In the genomic region with DNA sequence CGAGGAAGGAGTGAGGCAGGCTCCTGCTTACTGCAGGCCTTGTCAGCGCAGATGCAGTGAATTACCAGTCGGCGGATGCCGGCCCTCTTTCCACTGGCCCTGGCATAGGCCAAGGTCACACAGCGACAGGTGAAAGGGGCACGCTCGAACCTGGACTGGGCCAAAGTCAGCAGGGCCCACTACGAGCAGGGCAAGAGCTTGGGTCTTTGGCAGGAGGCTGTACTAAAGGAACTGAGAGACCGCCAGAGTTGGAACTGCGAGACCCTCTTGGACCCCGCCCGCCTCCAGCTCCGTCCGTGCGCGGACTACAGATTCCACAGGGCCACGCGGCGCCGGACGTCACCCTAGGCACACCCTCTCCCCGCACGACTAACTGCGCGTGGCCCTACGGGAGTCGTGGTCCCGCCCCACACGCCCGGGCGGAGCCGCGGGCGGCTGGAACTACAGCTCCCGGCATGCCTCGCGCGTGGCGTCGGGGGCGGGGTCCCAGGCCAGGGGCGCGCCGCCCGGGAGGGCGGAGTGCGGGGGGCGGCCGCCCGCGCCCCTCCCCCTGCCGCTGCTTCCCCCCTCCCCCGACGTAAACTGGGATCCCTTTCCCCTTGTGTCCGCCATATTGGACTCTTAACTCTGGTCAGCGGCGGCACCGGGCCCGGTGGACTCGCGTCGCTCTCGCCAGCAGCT, we compare ENCODE assay signal across 8 mouse cellular contexts. TPM values are rescaled to one million over a fixed set of nuclear protein-coding genes. Genes with fewer than 3 reads are reported as not detected.
DNase-seq lines count a peak whose midpoint lies in the region; ATAC-seq and TF ChIP-seq lines count a peak whose summit lies in the region.

Gene Fam193a, plus strand, starts transcription at position 593 of the 681 bp plus-strand sequence.

- H3K9ac ChIP-seq in ES-E14 (ENCODE audit: insufficient read depth, low read depth, low read length, poor library complexity, severe bottlenecking): peak within 1 kb of the TSS; percentile 90
- H3K9ac ChIP-seq in forebrain, embryonic 15.5 days (replicated peaks): peak within 1 kb of the TSS; percentile 93

- H3K4me2 ChIP-seq in forebrain, embryonic 15.5 days (replicated peaks): peak within 1 kb of the TSS; percentile 64

- TF ChIP-seq POLR2A in lung, adult 2 months (IDR thresholded peaks at IDR 0.05; ENCODE audit: borderline replicate concordance, extremely low read depth, low read depth, low read length): peak; percentile 74; the same call in 1 of the 2 replicates

- intact Hi-C loops in heart, postnatal 25 days (cut with DNase I): loop anchor here (2.0 to 5.0 kb wide), 3 partner anchors 31 to 288 kb away; no protein-coding TSS in a partner anchor

- H3K27me3 ChIP-seq in forebrain, embryonic 15.5 days: no peaks in the 10 kb centered on the region

- H3K27ac ChIP-seq in ES-E14 (ENCODE audit: insufficient read depth, low read depth, low read length, poor library complexity, severe bottlenecking): peak within 1 kb of the TSS; percentile 67; the same call in 1 of the 2 replicates
- peak within 1 kb of the TSS; percentile 87 for H3K27ac ChIP-seq in forebrain, embryonic 15.5 days (replicated peaks)

- TF ChIP-seq CTCF in lung, adult 2 months (IDR thresholded peaks at IDR 0.05; ENCODE audit: insufficient read depth, low read length): no peak

- H3K9me3 ChIP-seq in ES-E14 (ENCODE audit: control insufficient read depth, insufficient read depth, low read depth, low read length): no peaks in the 10 kb centered on the region
- no peaks in the 10 kb centered on the region for H3K9me3 ChIP-seq in forebrain, embryonic 15.5 days

- peak within 1 kb of the TSS; percentile 70 to 97 for H3K4me3 ChIP-seq in ES-E14 (ENCODE audit: insufficient read depth in 1 of 2, low read depth in 1 of 2, low read length in 2 of 2, poor library complexity in 1 of 2, severe bottlenecking in 1 of 2)
- H3K4me3 ChIP-seq in forebrain, embryonic 15.5 days: peak within 1 kb of the TSS; percentile 96
- H3K4me3 ChIP-seq in lung, adult 2 months (replicated peaks; ENCODE audit: extremely low read depth, low read depth, low read length): peak within 1 kb of the TSS; percentile 98

- no peaks in the 10 kb centered on the region for H3K4me1 ChIP-seq in ES-E14 (ENCODE audit: control insufficient read depth in 2 of 2, insufficient read depth in 2 of 2, low read length in 2 of 2, poor library complexity in 1 of 2)
- peaks cover 24% of the 10 kb centered on the region for H3K4me1 ChIP-seq in forebrain, embryonic 15.5 days
- H3K4me1 ChIP-seq in lung, adult 2 months (ENCODE audit: control insufficient read depth, insufficient read depth, low read length): peaks cover 11% of the 10 kb centered on the region

- WGBS in forebrain, embryonic 15.5 days: under 1% methylated on average over 54 of the region's 64 CpGs
- WGBS in lung, adult 2 months: under 1% methylated on average over 62 of the region's 64 CpGs

- DNase-seq in ES-E14 (ENCODE audit: low read depth, low spot score): peak; percentile 83
- DNase-seq in cerebellum, adult 11-12 months: peak; percentile 98
- peak; percentile 94 for DNase-seq in heart, postnatal 25 days (ENCODE audit: low spot score)
- DNase-seq in layer of hippocampus, adult 18-20 months (ENCODE audit: low spot score in 2 of 2): peak; percentile 97 to 98
- peak; percentile 97 for DNase-seq in lung, adult 2 months
- DNase-seq in thymus, adult 18-20 months: peak; percentile 95

- peak; percentile 100 for ATAC-seq in forebrain, embryonic 15.5 days (replicated peaks)
- peak; percentile 96 for ATAC-seq in neutrophil, adult 5-6 weeks (ENCODE audit: extremely low read depth, insufficient number of reproducible peaks, low FRiP score, poor library complexity, severe bottlenecking)

- in situ Hi-C loops in ES-E14 (cut with MboI; ENCODE audit: low sequenced_read_pairs in 2 of 2, unreplicated experiment in 2 of 2): no loop called here

- H3K36me3 ChIP-seq in ES-E14 (ENCODE audit: control insufficient read depth, insufficient read depth, low read length, poor library complexity, severe bottlenecking): no peaks in the 10 kb centered on the region
- H3K36me3 ChIP-seq in forebrain, embryonic 15.5 days: peaks cover 4% of the 10 kb centered on the region; the same call in 1 of the 2 replicates

TF ChIP-seq in ES-E14, 5 proteins besides CTCF, POLR2A, EP300 and RAD21:
- TF ChIP-seq ZNF384 (IDR thresholded peaks at IDR 0.05; ENCODE audit: low read depth, low read length) (no peak), HCFC1 (IDR thresholded peaks at IDR 0.05; ENCODE audit: borderline replicate concordance, insufficient read depth, low read length) (peak; percentile 91)

RNA-seq across cellular contexts. Expression of gene Fam193a, which starts in this region (rescaled TPM):
- total RNA-seq in ES-E14 (2012; rRNA removed): 17.3 and 19.0 TPM in 2 replicates
- 16.7 and 17.9 TPM in 2 replicates for polyA plus RNA-seq in forebrain, embryonic 15.5 days (2015; fragmentation: Nextera tagmentation; extraction: Ambion mirVana)
- 10 to 100 TPM; 24.3 to 29.7 TPM for total RNA-seq in heart, postnatal 25 days (2021)
- 10 to 100 TPM; 38.7 to 42.7 TPM for total RNA-seq in layer of hippocampus, adult 18-20 months (2021)
- 38.6 and 45.8 TPM in 2 replicates for polyA plus RNA-seq in lung, adult 2 months (2012; rRNA removed)
- total RNA-seq in neutrophil, adult 5-6 weeks (2017): 69.5 and 75.7 TPM in 2 replicates

Comparison
In these comparisons a context has a peak if more than half of its experiments do, and no peak if none do; other contexts are left out.
1. Peak in every context shown above with its lines: DNase-seq, ATAC-seq, H3K4me3 ChIP-seq and H3K27ac ChIP-seq.